Mouse (Mus musculus) limb, embryonic 10.5 days (tissue): ENCODE results near the gene Vpreb2. TPM values are rescaled to one million over a fixed set of nuclear protein-coding genes. Genes with fewer than 3 reads are reported as not detected.
"Not testable (repeated sequence)": the region's sequence is repeated elsewhere in the genome, so short reads cannot be mapped to it uniquely, and the experiment has no call there.

Experiments used
- DNase-seq: peaks from one replicate; pipeline ENCODE4 v3.0.0-alpha.2; 2017; ENCODE audit warnings: low spot score
- H3K27ac ChIP-seq: fragments of 300-500 bp; sonication (generic); 2 replicates; pipeline ENCODE4 v1.5.1; 2016; ENCODE audit warnings: mild to moderate bottlenecking
- H3K27me3 ChIP-seq: fragments of 300-500 bp; sonication (generic); 2 replicates; pipeline ENCODE4 v1.6.1; 2016; ENCODE audit warnings: low read depth, mild to moderate bottlenecking; ENCODE audit not compliant: poor library complexity, severe bottlenecking
- H3K36me3 ChIP-seq: fragments of 300-500 bp; sonication (generic); 2 replicates; pipeline ENCODE4 v1.6.1; 2016; ENCODE audit warnings: mild to moderate bottlenecking, moderate library complexity
- H3K4me1 ChIP-seq: fragments of 300-500 bp; sonication (generic); 2 replicates; pipeline ENCODE4 v1.6.1; 2016
- H3K4me3 ChIP-seq: fragments of 300-500 bp; sonication (generic); 2 replicates; pipeline ENCODE4 v1.5.1; 2016; ENCODE audit warnings: mild to moderate bottlenecking, moderate library complexity
- H3K9me3 ChIP-seq: fragments of 300-500 bp; sonication (generic); replicated peaks from 2 replicates; pipeline ENCODE4 v1.6.1; 2016; ENCODE audit warnings: mild to moderate bottlenecking
- WGBS: fragments of 180-500 bp; shearing (Covaris S2); methylation state at CpG from one replicate; pipeline ENCODE4 v1.1.7; 2016; 5-methylcytosine and 5-hydroxymethylcytosine counted together
- polyA plus RNA-seq: library from polyadenylated mRNA; unstranded; fragments of >200 nt; fragmentation: Nextera tagmentation; extraction: Ambion mirVana; gene quantifications from 2 replicates; pipeline ENCODE4 v1.2.1, GENCODE M21; 2016

Gene Vpreb2
- polyA plus RNA-seq, 1 experiment from 2014 or later, result not detected

- WGBS, result 86% methylated on average over 4 of the region's 4 CpGs
Measured at GRCm38 (mm10) chr16:17951618-17952017, 28.6 kb upstream of the Vpreb2 start.

GRCm38 (mm10) chr16:17956052-17956638, 24.1 kb upstream of the Vpreb2 start:
- 97% methylated on average over 17 of the region's 17 CpGs for WGBS
- not testable (repeated sequence) for H3K27ac ChIP-seq, H3K36me3 ChIP-seq, H3K4me3 ChIP-seq, H3K9me3 ChIP-seq, DNase-seq, H3K27me3 ChIP-seq, H3K4me1 ChIP-seq

More at GRCm38 (mm10) chr16:17951618-17952017, 28.6 kb upstream of the Vpreb2 start:
- Histone ChIP-seq H3K27me3 (no peaks in the 10 kb centered on the region), H3K9me3 (no peaks in the 10 kb centered on the region), H3K4me1 (no peaks in the 10 kb centered on the region), H3K4me3 (no peak overlapping the region), H3K27ac (no peak overlapping the region), H3K36me3 (no peaks in the 10 kb centered on the region)
- DNase-seq, result no peak

DNA sequence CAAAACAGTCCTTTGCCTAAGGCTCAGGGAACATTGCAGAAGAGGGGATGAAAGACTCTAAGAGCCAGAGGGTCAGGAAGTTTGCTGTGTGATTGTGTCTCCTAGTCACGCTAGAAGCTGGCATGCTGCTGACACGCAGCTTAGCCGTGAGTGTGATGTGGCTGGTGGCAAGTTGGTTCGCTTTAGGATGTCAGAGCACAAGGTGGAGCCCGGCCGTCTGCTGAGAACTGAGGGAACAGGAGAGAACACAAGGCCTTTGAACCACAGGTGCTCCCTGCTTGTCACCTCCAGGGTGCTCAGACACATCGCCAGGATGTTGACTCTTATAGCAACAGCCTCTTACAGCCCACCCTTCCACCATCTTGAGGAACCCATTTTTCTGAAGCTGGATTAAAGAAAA, 18.1 kb upstream of the Vpreb2 start:
- DNase-seq, result no peak
- Histone ChIP-seq H3K27me3 (no peaks in the 10 kb centered on the region), H3K4me3 (no peak overlapping the region), H3K36me3 (no peaks in the 10 kb centered on the region), H3K4me1 (no peaks in the 10 kb centered on the region), H3K9me3 (no peaks in the 10 kb centered on the region), H3K27ac (no peak overlapping the region)
- WGBS, result 77% methylated on average over 7 of the region's 7 CpGs

DNA sequence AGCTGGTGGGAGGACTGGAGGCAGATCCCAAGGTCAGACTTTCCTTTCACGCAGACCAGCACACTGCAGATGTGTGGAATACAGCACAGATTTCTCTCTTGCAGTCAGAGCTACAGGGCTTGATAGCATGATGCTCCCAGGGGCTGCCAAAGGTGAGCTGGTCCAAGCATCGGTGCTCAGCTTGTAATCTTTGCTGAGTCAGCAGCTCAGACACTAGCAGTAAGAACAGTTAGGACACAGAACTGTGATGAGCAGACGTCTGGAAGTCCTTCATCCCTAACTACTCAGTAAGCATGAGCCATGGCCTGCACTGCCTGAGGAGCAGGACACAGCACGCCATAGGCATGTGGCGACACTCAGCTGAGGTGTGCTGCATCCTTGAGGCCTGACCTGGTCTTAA, 8.4 kb upstream of the Vpreb2 start:
- H3K36me3 ChIP-seq, result no peaks in the 10 kb centered on the region
- DNase-seq, result no peak
- H3K27ac ChIP-seq, result no peak overlapping the region
- H3K4me3 ChIP-seq, result no peak overlapping the region
- no peaks in the 10 kb centered on the region for H3K4me1 ChIP-seq
- 78% methylated on average over 5 of the region's 5 CpGs for WGBS
- H3K27me3 ChIP-seq, result no peaks in the 10 kb centered on the region
- no peaks in the 10 kb centered on the region for H3K9me3 ChIP-seq

GRCm38 (mm10) chr16:17977840-17978239, 2.4 kb upstream of the Vpreb2 start:
- 70% methylated on average over 7 of the region's 7 CpGs for WGBS
- not testable (repeated sequence) for H3K4me3 ChIP-seq, H3K36me3 ChIP-seq, DNase-seq, H3K9me3 ChIP-seq, H3K4me1 ChIP-seq, H3K27ac ChIP-seq, H3K27me3 ChIP-seq

- Histone ChIP-seq H3K36me3 (no peaks in the 10 kb centered on the region), H3K4me1 (peaks cover 4% of the 10 kb centered on the region), H3K27me3 (no peaks in the 10 kb centered on the region), H3K27ac (no peak overlapping the region), H3K9me3 (no peaks in the 10 kb centered on the region), H3K4me3 (no peak overlapping the region)
- WGBS, result 91% methylated on average over 2 of the region's 2 CpGs
- DNase-seq, result no peak
Measured at GRCm38 (mm10) chr16:17983201-17983600, 3.0 kb downstream of the Vpreb2 start.

DNA sequence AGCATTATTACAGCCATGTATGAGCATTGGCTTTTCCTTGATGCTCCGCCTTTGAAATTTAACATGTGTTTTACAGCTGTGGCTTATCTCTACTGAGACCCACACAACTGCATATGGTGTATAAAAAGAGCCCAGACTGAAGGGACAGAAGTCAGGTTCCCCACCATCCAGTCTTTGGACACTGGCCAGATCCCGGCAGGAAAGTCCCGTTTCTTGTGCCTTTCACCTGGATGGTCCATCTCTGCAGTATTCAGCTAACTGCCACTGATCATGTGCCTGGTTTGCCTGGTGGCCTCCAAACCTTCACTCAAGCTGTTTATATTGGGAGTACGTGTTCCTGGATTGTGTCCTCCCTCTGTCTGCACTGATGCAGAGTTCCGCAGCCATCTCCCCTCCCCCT, 4.0 kb downstream of the Vpreb2 start:
- H3K9me3 ChIP-seq, result no peaks in the 10 kb centered on the region
- no peaks in the 10 kb centered on the region for H3K36me3 ChIP-seq
- no peak for DNase-seq
- WGBS, result 78% methylated on average over 5 of the region's 5 CpGs
- H3K27me3 ChIP-seq, result no peaks in the 10 kb centered on the region
- no peak overlapping the region for H3K27ac ChIP-seq
- H3K4me3 ChIP-seq, result no peak overlapping the region
- peaks cover 4% of the 10 kb centered on the region for H3K4me1 ChIP-seq

GRCm38 (mm10) chr16:17985078-17985477, 4.8 kb downstream of the Vpreb2 start:
- Histone ChIP-seq H3K27ac (no peak overlapping the region), H3K4me1 (peaks cover 4% of the 10 kb centered on the region)
- WGBS, result 70% methylated on average over 5 of the region's 5 CpGs

DNA sequence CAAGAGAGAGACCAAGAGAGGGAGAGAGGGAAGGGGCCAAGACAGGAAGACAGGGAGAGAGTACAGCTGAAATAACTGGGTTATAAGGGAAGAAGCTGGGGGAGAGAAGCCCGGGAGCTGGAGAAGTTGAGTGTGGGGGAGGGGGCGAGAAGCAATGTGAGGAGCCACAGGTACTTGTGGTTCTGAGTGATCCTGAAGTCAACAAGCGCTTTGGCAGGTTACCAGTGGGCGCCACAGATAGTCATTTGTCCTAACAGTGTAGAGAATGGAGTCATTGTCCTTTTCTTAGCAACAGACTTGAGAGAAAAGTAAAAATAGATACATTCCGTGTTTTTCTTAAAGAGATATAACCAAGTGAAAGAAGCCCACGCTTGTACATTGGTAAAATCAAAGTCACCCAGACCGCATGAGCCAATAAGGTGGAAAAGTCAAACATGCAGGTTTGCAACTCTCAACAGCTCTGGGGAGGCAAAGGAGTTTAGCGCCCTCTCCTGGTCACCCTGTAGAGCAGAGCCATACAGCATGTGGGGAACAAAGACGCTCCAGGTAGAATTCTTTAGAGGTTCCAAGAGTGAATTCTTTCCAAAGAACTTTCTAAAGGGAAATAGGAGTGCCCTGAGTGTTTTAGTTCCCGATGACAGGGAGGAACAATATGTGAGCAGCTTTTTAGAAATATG, 6.4 kb downstream of the Vpreb2 start:
- H3K27me3 ChIP-seq, result no peaks in the 10 kb centered on the region
- peaks cover 7% of the 10 kb centered on the region; the same call in 1 of the 2 replicates for H3K9me3 ChIP-seq
- 71% methylated on average over 10 of the region's 10 CpGs for WGBS
- H3K4me1 ChIP-seq, result peaks cover 4% of the 10 kb centered on the region
- no peak overlapping the region for H3K4me3 ChIP-seq
- no peak overlapping the region for H3K27ac ChIP-seq
- H3K36me3 ChIP-seq, result no peaks in the 10 kb centered on the region
- peak; percentile 63 for DNase-seq

More at GRCm38 (mm10) chr16:17985078-17985477, 4.8 kb downstream of the Vpreb2 start:
- DNase-seq, result no peak
- no peaks in the 10 kb centered on the region for H3K36me3 ChIP-seq
- H3K9me3 ChIP-seq, result peaks cover 2% of the 10 kb centered on the region; the same call in 1 of the 2 replicates
- no peaks in the 10 kb centered on the region for H3K27me3 ChIP-seq
- no peak overlapping the region for H3K4me3 ChIP-seq

DNA sequence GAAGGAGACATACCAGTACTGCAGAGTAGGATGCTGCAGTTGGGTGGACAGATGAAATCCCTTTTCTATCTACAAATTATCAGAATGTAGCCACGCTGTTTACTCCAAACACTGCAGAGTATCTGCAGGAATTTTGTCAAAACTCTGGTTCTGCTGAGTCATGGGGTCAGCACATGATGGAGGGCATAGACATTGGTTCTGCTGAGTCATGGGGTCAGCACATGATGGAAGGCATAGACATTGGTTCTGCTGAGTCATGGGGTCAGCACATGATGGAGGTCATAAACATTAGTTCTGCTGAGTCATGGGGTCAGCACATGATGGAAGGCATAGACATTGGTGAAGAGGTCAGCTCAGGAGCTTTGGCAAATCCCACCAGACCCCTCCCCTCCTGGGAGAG, 7.5 kb downstream of the Vpreb2 start:
- Histone ChIP-seq H3K36me3 (no peaks in the 10 kb centered on the region), H3K9me3 (peaks cover 9% of the 10 kb centered on the region; the same call in 1 of the 2 replicates), H3K27ac (no peak overlapping the region), H3K27me3 (no peaks in the 10 kb centered on the region), H3K4me1 (peaks cover 4% of the 10 kb centered on the region), H3K4me3 (no peak overlapping the region)
- no peak for DNase-seq
- 91% methylated on average over 1 of the region's 1 CpGs for WGBS

- H3K27me3 ChIP-seq, H3K27ac ChIP-seq, H3K36me3 ChIP-seq, H3K4me3 ChIP-seq, H3K4me1 ChIP-seq, DNase-seq: not testable (repeated sequence)
- 95% methylated on average over 16 of the region's 16 CpGs for whole genome bisulfite sequencing
- peaks cover 11% of the 10 kb centered on the region; the same call in 1 of the 2 replicates for H3K9me3 ChIP-seq
Measured at GRCm38 (mm10) chr16:17992321-17992720, 12.1 kb downstream of the Vpreb2 start.

GRCm38 (mm10) chr16:17999668-18000067, 19.4 kb downstream of the Vpreb2 start:
- no peak overlapping the region for H3K4me3 ChIP-seq
- H3K27me3 ChIP-seq, result no peaks in the 10 kb centered on the region
- no peaks in the 10 kb centered on the region for H3K9me3 ChIP-seq
- no peaks in the 10 kb centered on the region for H3K4me1 ChIP-seq
- H3K27ac ChIP-seq, result no peak overlapping the region
- no peaks in the 10 kb centered on the region for H3K36me3 ChIP-seq
- no peak for DNase-seq
- WGBS, result 93% methylated on average over 5 of the region's 5 CpGs

DNA sequence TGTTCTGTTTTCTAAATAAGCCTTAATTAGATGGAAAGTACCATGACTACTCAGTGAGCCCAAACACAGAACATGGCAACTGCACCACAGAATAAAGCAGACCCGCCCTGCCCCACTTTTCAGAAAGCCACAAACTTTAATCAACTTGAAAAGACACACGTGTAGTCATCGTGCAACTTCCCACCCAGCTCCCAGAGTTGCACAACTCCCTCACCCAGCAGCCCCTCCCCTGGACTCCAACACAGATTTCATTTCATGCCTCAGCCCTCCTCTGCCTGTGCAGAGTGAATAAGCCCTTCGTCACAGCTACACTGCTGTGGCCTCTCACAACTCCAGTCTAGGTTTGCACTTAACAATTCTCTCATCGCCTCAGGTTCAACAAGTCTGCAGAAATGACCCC, 24.4 kb downstream of the Vpreb2 start:
- no peaks in the 10 kb centered on the region for H3K36me3 ChIP-seq
- WGBS, result 88% methylated on average over 5 of the region's 5 CpGs
- no peak for DNase-seq
- H3K27me3 ChIP-seq, result no peaks in the 10 kb centered on the region
- H3K9me3 ChIP-seq, result no peaks in the 10 kb centered on the region
- H3K27ac ChIP-seq, result no peak overlapping the region
- no peak overlapping the region for H3K4me3 ChIP-seq
- no peaks in the 10 kb centered on the region for H3K4me1 ChIP-seq
